Mouse (Mus musculus): ENCODE data around the gene Rnf150. TPM values are rescaled to one million over a fixed set of nuclear protein-coding genes. Genes with fewer than 3 reads are reported as not detected.

Rnf150 gene
- polyA plus RNA-seq, 1 experiment: 11.0 TPM

GRCm38 (mm10) chr8:82931554-82931953, 68.4 kb downstream of the Rnf150 start:
- Histone ChIP-seq H3K4me1 (ENCODE audit: control insufficient read depth, insufficient read depth, low read length) (no peaks in the 10 kb centered on the region), H3K27me3 (ENCODE audit: control insufficient read depth, insufficient read depth, low read length) (no peaks in the 10 kb centered on the region), H3K27ac (ENCODE audit: insufficient read depth, low read length) (no peak overlapping the region), H3K4me3 (replicated peaks; ENCODE audit: insufficient read depth, low read depth, low read length) (no peak overlapping the region)
- DNase-seq: no peak
- TF ChIP-seq POLR2A (IDR thresholded peaks at IDR 0.05; ENCODE audit: borderline replicate concordance, insufficient read depth, low read length): no peak
- TF ChIP-seq CTCF (IDR thresholded peaks at IDR 0.05; ENCODE audit: borderline replicate concordance, insufficient read depth, low read depth, low read length): no peak
- WGBS: 80% methylated on average over 7 of the region's 7 CpGs

GRCm38 (mm10) chr8:82936162-82936561, 73.0 kb downstream of the Rnf150 start:
- Histone ChIP-seq H3K27ac (ENCODE audit: insufficient read depth, low read length) (no peak overlapping the region), H3K4me3 (replicated peaks; ENCODE audit: insufficient read depth, low read depth, low read length) (no peak overlapping the region), H3K4me1 (ENCODE audit: control insufficient read depth, insufficient read depth, low read length) (no peaks in the 10 kb centered on the region; the same call in 1 of the 2 replicates), H3K27me3 (ENCODE audit: control insufficient read depth, insufficient read depth, low read length) (no peaks in the 10 kb centered on the region)
- 89% methylated on average over 7 of the region's 7 CpGs for WGBS
- no peak for TF ChIP-seq CTCF (IDR thresholded peaks at IDR 0.05; ENCODE audit: borderline replicate concordance, insufficient read depth, low read depth, low read length)
- no peak for TF ChIP-seq POLR2A (IDR thresholded peaks at IDR 0.05; ENCODE audit: borderline replicate concordance, insufficient read depth, low read length)
- DNase-seq: no peak

- WGBS: 63% methylated on average over 4 of the region's 4 CpGs
- Histone ChIP-seq H3K4me1 (ENCODE audit: control insufficient read depth, insufficient read depth, low read length) (no peaks in the 10 kb centered on the region; the same call in 1 of the 2 replicates), H3K4me3 (replicated peaks; ENCODE audit: insufficient read depth, low read depth, low read length) (no peak overlapping the region), H3K27me3 (ENCODE audit: control insufficient read depth, insufficient read depth, low read length) (no peaks in the 10 kb centered on the region), H3K27ac (ENCODE audit: insufficient read depth, low read length) (no peak overlapping the region)
- DNase-seq: no peak
- no peak for TF ChIP-seq CTCF (IDR thresholded peaks at IDR 0.05; ENCODE audit: borderline replicate concordance, insufficient read depth, low read depth, low read length)
- TF ChIP-seq POLR2A (IDR thresholded peaks at IDR 0.05; ENCODE audit: borderline replicate concordance, insufficient read depth, low read length): no peak
These were observed 73.7 kb downstream of the Rnf150 start for GRCm38 (mm10) chr8:82936866-82937265.

- DNase-seq: peak; percentile 15 to 18
- TF ChIP-seq CTCF (IDR thresholded peaks at IDR 0.05; ENCODE audit: borderline replicate concordance, insufficient read depth, low read depth, low read length): no peak
- no peak for TF ChIP-seq POLR2A (IDR thresholded peaks at IDR 0.05; ENCODE audit: borderline replicate concordance, insufficient read depth, low read length)
- Histone ChIP-seq H3K27ac (ENCODE audit: insufficient read depth, low read length) (no peak overlapping the region), H3K27me3 (ENCODE audit: control insufficient read depth, insufficient read depth, low read length) (no peaks in the 10 kb centered on the region), H3K4me3 (replicated peaks; ENCODE audit: insufficient read depth, low read depth, low read length) (no peak overlapping the region), H3K4me1 (ENCODE audit: control insufficient read depth, insufficient read depth, low read length) (peaks cover 4% of the 10 kb centered on the region)
- 13% methylated on average over 6 of the region's 6 CpGs for WGBS
These were observed 76.8 kb downstream of the Rnf150 start for GRCm38 (mm10) chr8:82939912-82940311.

DNA sequence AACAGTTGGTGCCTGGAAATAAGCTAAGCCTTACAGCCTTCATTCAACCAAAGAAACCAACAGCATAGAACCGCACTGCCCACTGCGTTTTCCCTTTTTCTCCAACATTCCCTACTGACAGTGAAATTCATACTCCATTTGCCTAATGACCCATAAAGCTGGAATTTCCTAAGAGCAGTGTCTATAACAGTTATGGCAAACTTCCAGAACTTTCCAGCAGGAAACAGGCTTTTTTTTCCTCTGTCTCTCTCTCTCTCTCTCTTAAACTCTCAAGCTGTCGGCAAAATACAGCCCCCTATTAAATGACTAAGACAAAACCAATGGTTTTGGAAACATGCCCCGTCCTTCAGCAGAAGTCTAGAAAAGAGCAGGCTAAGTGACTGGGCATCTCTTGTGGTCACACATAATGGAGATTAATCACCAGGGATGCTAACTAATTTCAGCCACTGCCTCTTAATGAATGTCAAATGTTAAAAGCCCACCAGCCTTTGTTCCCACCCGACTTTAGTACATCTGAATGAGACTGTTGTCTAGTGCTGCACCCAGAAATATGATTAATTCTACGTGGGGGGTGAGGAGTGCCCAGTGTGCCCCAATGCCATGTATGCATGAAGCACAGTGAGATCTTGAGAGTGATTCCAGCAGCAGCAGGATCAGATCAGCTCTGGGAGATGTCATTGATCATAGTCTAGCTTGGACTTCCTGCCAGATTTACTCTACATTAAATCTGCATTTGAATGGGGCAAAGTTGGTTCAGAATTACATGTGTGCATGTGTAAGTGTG, 80.3 kb downstream of the Rnf150 start:
- no peak overlapping the region for H3K27ac ChIP-seq (ENCODE audit: insufficient read depth, low read length)
- TF ChIP-seq CTCF (IDR thresholded peaks at IDR 0.05; ENCODE audit: borderline replicate concordance, insufficient read depth, low read depth, low read length) (no peak), POLR2A (IDR thresholded peaks at IDR 0.05; ENCODE audit: borderline replicate concordance, insufficient read depth, low read length) (no peak)
- peak in 1 of 2 experiments; percentile 9 for DNase-seq
- peaks cover 4% of the 10 kb centered on the region for H3K4me1 ChIP-seq (ENCODE audit: control insufficient read depth, insufficient read depth, low read length)
- H3K27me3 ChIP-seq (ENCODE audit: control insufficient read depth, insufficient read depth, low read length): no peaks in the 10 kb centered on the region
- no peak overlapping the region for H3K4me3 ChIP-seq (replicated peaks; ENCODE audit: insufficient read depth, low read depth, low read length)
- 20% methylated on average over 6 of the region's 6 CpGs for whole genome bisulfite sequencing

GRCm38 (mm10) chr8:82945867-82946266, 82.7 kb downstream of the Rnf150 start:
- no peaks in the 10 kb centered on the region for H3K27me3 ChIP-seq (ENCODE audit: control insufficient read depth, insufficient read depth, low read length)
- no peak overlapping the region for H3K27ac ChIP-seq (ENCODE audit: insufficient read depth, low read length)
- peaks cover 4% of the 10 kb centered on the region for H3K4me1 ChIP-seq (ENCODE audit: control insufficient read depth, insufficient read depth, low read length)
- DNase-seq: no peak
- 79% methylated on average over 3 of the region's 3 CpGs for WGBS
- TF ChIP-seq POLR2A (IDR thresholded peaks at IDR 0.05; ENCODE audit: borderline replicate concordance, insufficient read depth, low read length): no peak
- TF ChIP-seq CTCF (IDR thresholded peaks at IDR 0.05; ENCODE audit: borderline replicate concordance, insufficient read depth, low read depth, low read length): no peak
- no peak overlapping the region for H3K4me3 ChIP-seq (replicated peaks; ENCODE audit: insufficient read depth, low read depth, low read length)

- Histone ChIP-seq H3K27ac (ENCODE audit: insufficient read depth, low read length) (no peak overlapping the region), H3K4me3 (replicated peaks; ENCODE audit: insufficient read depth, low read depth, low read length) (no peak overlapping the region), H3K27me3 (ENCODE audit: control insufficient read depth, insufficient read depth, low read length) (no peaks in the 10 kb centered on the region), H3K4me1 (ENCODE audit: control insufficient read depth, insufficient read depth, low read length) (peaks cover 4% of the 10 kb centered on the region)
- DNase-seq: no peak
- 60% methylated on average over 1 of the region's 1 CpGs for WGBS
- TF ChIP-seq POLR2A (IDR thresholded peaks at IDR 0.05; ENCODE audit: borderline replicate concordance, insufficient read depth, low read length) (no peak), CTCF (IDR thresholded peaks at IDR 0.05; ENCODE audit: borderline replicate concordance, insufficient read depth, low read depth, low read length) (no peak)
These were observed 83.5 kb downstream of the Rnf150 start for GRCm38 (mm10) chr8:82946658-82947057.

DNA sequence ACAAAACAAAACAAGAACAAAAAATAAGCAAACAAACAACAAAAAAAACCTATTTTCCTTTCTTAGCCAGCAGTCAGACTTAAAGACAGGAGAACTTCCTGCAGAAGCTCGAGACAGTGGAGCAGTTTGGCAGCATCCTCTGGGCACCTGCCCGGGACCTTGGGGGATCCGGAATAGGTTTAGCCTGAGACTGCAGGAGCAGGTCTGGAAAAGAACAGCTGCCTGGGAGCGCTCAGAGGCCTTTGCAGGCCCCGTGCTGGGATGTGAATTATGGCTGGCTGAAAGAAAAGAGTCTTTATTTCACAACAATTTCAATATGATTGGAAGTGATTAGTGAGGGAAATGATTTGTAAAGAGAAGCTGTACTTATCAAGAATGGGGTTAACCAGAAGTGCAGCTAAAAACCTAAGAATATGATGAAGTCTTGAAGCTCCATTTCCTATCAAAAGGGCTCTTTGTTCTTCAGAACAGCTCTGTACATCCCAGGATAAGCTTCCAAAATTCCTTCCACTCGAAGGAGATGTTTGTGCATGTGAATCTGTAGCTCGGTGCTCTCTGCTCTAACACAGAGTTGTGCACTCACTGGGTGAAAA, 92.1 kb downstream of the Rnf150 start:
- no peak overlapping the region for H3K27ac ChIP-seq (ENCODE audit: insufficient read depth, low read length)
- TF ChIP-seq POLR2A (IDR thresholded peaks at IDR 0.05; ENCODE audit: borderline replicate concordance, insufficient read depth, low read length) (no peak), CTCF (IDR thresholded peaks at IDR 0.05; ENCODE audit: borderline replicate concordance, insufficient read depth, low read depth, low read length) (no peak)
- no peaks in the 10 kb centered on the region for H3K27me3 ChIP-seq (ENCODE audit: control insufficient read depth, insufficient read depth, low read length)
- no peak overlapping the region for H3K4me3 ChIP-seq (replicated peaks; ENCODE audit: insufficient read depth, low read depth, low read length)
- DNase-seq: peak; percentile 52 to 62
- 29% methylated on average over 7 of the region's 7 CpGs for WGBS
- H3K4me1 ChIP-seq (ENCODE audit: control insufficient read depth, insufficient read depth, low read length): 0 out of 2 replicates have a peak, but pooled peaks cover 3% of the 10 kb centered on the region
